Mouse (Mus musculus) stomach, postnatal 0 days (tissue): ENCODE results near the gene Nat14. TPM values are rescaled to one million over a fixed set of nuclear protein-coding genes. Genes with fewer than 3 reads are reported as not detected.

Experiments used
- ATAC-seq: fragments of 200-750 bp; cut with Nextera tagmentation; 2 replicates; pipeline ENCODE4 v1.8.0; 2017; ENCODE audit not compliant: low FRiP score, low TSS enrichment
- DNase-seq: peaks from one replicate; pipeline ENCODE4 v3.0.0-alpha.2; 2016; ENCODE audit warnings: low spot score
- H3K27ac ChIP-seq: fragments of 300-500 bp; sonication (generic); replicated peaks from 2 replicates; pipeline ENCODE4 v1.5.1; 2014; ENCODE audit warnings: mild to moderate bottlenecking, control low read depth
- H3K27me3 ChIP-seq: fragments of 300-500 bp; sonication (generic); 2 replicates; pipeline ENCODE4 v1.6.1; 2014; ENCODE audit warnings: low read length; ENCODE audit not compliant: control insufficient read depth, insufficient read depth
- H3K36me3 ChIP-seq: fragments of 300-500 bp; sonication (generic); 2 replicates; pipeline ENCODE4 v1.6.1; 2014; ENCODE audit warnings: low read length, mixed read lengths; ENCODE audit not compliant: control insufficient read depth, insufficient read depth
- H3K4me1 ChIP-seq: fragments of 300-500 bp; sonication (generic); replicated peaks from 2 replicates; pipeline ENCODE4 v1.6.1; 2014; ENCODE audit warnings: antibody characterized with exemption; ENCODE audit not compliant: control insufficient read depth, insufficient read depth
- H3K4me2 ChIP-seq: fragments of 300-500 bp; sonication (generic); replicated peaks from 2 replicates; pipeline ENCODE4 v1.6.1; 2014; ENCODE audit warnings: low read depth, mild to moderate bottlenecking, control low read depth, moderate library complexity
- H3K4me3 ChIP-seq: fragments of 300-500 bp; sonication (generic); 2 replicates; pipeline ENCODE4 v1.5.1; 2014; ENCODE audit warnings: low read depth, low read length, control low read depth
- H3K9ac ChIP-seq: fragments of 300-500 bp; sonication (generic); 2 replicates; pipeline ENCODE4 v1.6.1; 2014; ENCODE audit warnings: mild to moderate bottlenecking, low read length, control low read depth, mixed read lengths
- H3K9me3 ChIP-seq: fragments of 300-500 bp; sonication (generic); 2 replicates; pipeline ENCODE4 v1.6.1; 2016; ENCODE audit warnings: low read length; ENCODE audit not compliant: control insufficient read depth
- CTCF ChIP-seq: IDR thresholded peaks from 2 replicates; pipeline ENCODE4 v1.5.1; 2016; ENCODE audit warnings: antibody characterized with exemption, low read depth, mild to moderate bottlenecking, moderate library complexity
- EP300 ChIP-seq: optimal IDR thresholded peaks from 2 replicates; pipeline ENCODE3; 2016; ENCODE audit warnings: antibody characterized with exemption
- WGBS: fragments of 180-500 bp; shearing (Covaris S2); extraction: QIAGEN DNeasy Blood & Tissue Kit; methylation state at CpG from one replicate; pipeline ENCODE4 v1.1.7; 2014; 5-methylcytosine and 5-hydroxymethylcytosine counted together
- polyA plus RNA-seq: library from polyadenylated mRNA; unstranded; fragments of >200 nt; fragmentation: Nextera tagmentation; extraction: Ambion mirVana; gene quantifications from 2 replicates; pipeline ENCODE4 v1.2.1, GENCODE M21; 2015

Nat14 gene
- polyA plus RNA-seq, 1 experiment from 2014 or later = 2.3 TPM

DNA sequence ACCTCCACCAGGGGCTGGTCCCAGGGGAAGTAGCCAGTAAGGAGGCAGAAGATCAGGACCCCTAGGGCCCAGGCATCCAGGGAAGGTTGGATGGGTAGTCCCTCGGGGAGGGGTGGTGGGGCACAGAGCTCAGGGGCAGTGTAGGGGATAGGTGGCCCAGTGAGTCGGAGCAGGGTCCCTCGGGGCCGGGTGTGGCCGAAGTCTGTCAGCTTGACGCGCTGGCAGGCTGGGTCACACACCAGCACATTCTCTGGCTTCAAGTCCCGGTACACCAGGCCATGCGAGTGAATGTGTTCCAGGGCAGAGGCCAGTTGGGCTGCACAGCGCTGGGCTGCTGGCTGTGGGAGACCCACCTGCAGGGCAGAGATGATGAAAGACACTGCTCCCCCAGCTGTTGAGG is 35.5 kb downstream of the Nat14 start:
- no peak overlapping the region for H3K4me2 ChIP-seq
- no peak overlapping the region for H3K4me3 ChIP-seq
- H3K9me3 ChIP-seq = no peaks in the 10 kb centered on the region
- H3K9ac ChIP-seq = no peak overlapping the region
- H3K27ac ChIP-seq = no peak overlapping the region
- H3K27me3 ChIP-seq = no peaks in the 10 kb centered on the region
- no peaks in the 10 kb centered on the region for H3K36me3 ChIP-seq
- ATAC-seq (no peak), DNase-seq (no peak)
- 67% methylated on average over 10 of the region's 10 CpGs for WGBS
- no peak for TF ChIP-seq EP300
- no peak for TF ChIP-seq CTCF
- no peaks in the 10 kb centered on the region for H3K4me1 ChIP-seq

DNA sequence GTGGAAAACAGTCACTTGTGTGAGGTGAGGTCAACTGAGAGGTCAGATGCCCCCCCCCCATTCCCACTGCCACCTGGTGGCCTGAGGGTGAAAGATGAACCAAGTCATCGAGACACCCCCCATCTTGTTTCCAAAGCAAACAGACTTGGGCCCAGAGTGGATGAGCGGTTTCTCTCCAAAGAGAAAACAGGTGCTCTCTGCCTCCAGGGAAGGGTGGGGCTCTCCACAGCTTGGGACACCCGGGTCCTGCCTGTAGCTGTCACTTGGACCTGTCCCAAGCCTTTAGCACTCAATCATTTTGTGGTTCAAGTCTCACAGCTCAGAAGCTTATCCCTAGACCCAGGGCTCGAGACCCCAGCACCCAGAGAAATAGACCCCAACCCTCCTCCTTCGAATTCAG is 41.7 kb downstream of the Nat14 start:
- Histone ChIP-seq H3K4me3 (no peak overlapping the region), H3K4me2 (no peak overlapping the region), H3K27me3 (no peaks in the 10 kb centered on the region), H3K27ac (no peak overlapping the region), H3K9ac (no peak overlapping the region), H3K4me1 (peaks cover 4% of the 10 kb centered on the region; the same call in 1 of the 2 replicates), H3K36me3 (no peaks in the 10 kb centered on the region), H3K9me3 (no peaks in the 10 kb centered on the region)
- no peak for ATAC-seq
- 51% methylated on average over 5 of the region's 5 CpGs for WGBS
- DNase-seq = no peak
- TF ChIP-seq EP300 (no peak), CTCF (peak; percentile 30; the same call in 1 of the 2 replicates)

- H3K27me3 ChIP-seq = no peaks in the 10 kb centered on the region
- TF ChIP-seq CTCF (peak; percentile 89), EP300 (no peak)
- H3K9me3 ChIP-seq = no peaks in the 10 kb centered on the region
- peak within 1 kb of the TSS; percentile 31; the same call in 1 of the 2 replicates for H3K4me2 ChIP-seq
- peaks cover 4% of the 10 kb centered on the region; the same call in 1 of the 2 replicates for H3K4me1 ChIP-seq
- H3K4me3 ChIP-seq = no peak within 1 kb of the TSS
- H3K27ac ChIP-seq = no peak within 1 kb of the TSS
- WGBS = 3% methylated on average over 10 of the region's 10 CpGs
- DNase-seq = peak; percentile 86
- H3K9ac ChIP-seq = 0 out of 2 replicates have a peak within 1 kb of the TSS, but pooled peaks have one; percentile 8
- ATAC-seq = peak; percentile 94
- no peaks in the 10 kb centered on the region for H3K36me3 ChIP-seq
Measured at GRCm38 (mm10) chr7:4964272-4964671, 42.4 kb downstream of the Nat14 start, which contains the start of gene Sbk2. Gene Sbk2, minus strand, starts transcription at chr7:4964406.

GRCm38 (mm10) chr7:4964988-4965387 is 43.2 kb downstream of the Nat14 start:
- no peak for ATAC-seq
- no peak for DNase-seq
- Histone ChIP-seq H3K27ac (no peak overlapping the region), H3K9me3 (no peaks in the 10 kb centered on the region), H3K4me3 (no peak overlapping the region), H3K4me1 (peaks cover 4% of the 10 kb centered on the region; the same call in 1 of the 2 replicates), H3K36me3 (no peaks in the 10 kb centered on the region), H3K9ac (no peak overlapping the region), H3K4me2 (no peak overlapping the region), H3K27me3 (no peaks in the 10 kb centered on the region)
- 80% methylated on average over 5 of the region's 5 CpGs for WGBS
- TF ChIP-seq EP300 = no peak
- TF ChIP-seq CTCF = no peak

- Histone ChIP-seq H3K27ac (no peak within 1 kb of the TSS), H3K4me1 (no peaks in the 10 kb centered on the region), H3K36me3 (no peaks in the 10 kb centered on the region), H3K9ac (no peak within 1 kb of the TSS), H3K4me2 (no peak within 1 kb of the TSS), H3K9me3 (no peaks in the 10 kb centered on the region), H3K27me3 (no peaks in the 10 kb centered on the region), H3K4me3 (no peak within 1 kb of the TSS)
- DNase-seq = no peak
- ATAC-seq = no peak
- TF ChIP-seq EP300 = no peak
- WGBS = 38% methylated on average over 6 of the region's 6 CpGs
Measured at GRCm38 (mm10) chr7:4971068-4971467, 49.2 kb downstream of the Nat14 start, which contains the start of gene Sbk3. Gene Sbk3, minus strand, starts transcription at chr7:4971168.

- no peak for ATAC-seq
- Histone ChIP-seq H3K36me3 (no peaks in the 10 kb centered on the region), H3K4me2 (no peak overlapping the region), H3K4me3 (no peak overlapping the region), H3K27ac (no peak overlapping the region), H3K9ac (no peak overlapping the region), H3K4me1 (no peaks in the 10 kb centered on the region), H3K9me3 (no peaks in the 10 kb centered on the region), H3K27me3 (no peaks in the 10 kb centered on the region)
- DNase-seq = no peak
- TF ChIP-seq CTCF (no peak), EP300 (no peak)
- WGBS = 25% methylated on average over 7 of the region's 7 CpGs
Measured at GRCm38 (mm10) chr7:4971710-4972109, 49.9 kb downstream of the Nat14 start.
